Mouse (Mus musculus): Measurements from ENCODE around the gene Pde2a. TPM values are rescaled to one million over a fixed set of nuclear protein-coding genes. Genes with fewer than 3 reads are reported as not detected.

Gene Pde2a
- total and polyA plus RNA-seq, 3 experiments: 0.11 to 0.62 TPM; not detected in 1

DNA sequence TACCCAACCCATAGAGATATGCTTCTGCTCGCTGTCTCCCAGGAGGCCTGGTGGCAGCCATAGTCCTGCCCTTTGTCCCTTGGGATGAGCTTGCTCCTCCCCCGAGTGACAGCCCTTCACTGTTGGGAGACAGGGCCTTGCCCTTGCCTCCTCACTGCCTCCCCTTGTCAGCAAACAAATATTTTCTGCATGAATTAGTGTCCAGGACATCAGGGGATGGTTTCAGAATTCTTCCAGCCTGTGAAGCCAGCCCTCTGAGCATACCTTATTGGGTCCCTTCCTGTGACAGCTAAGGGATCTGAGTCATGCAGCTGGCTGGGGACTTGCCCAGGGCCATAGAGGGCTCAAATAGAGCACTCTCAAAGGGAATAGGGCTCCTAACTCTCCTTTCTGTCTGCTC is 87.7 kb downstream of the Pde2a start:
- TF ChIP-seq JUND (IDR thresholded peaks at IDR 0.05; ENCODE audit: low read depth, low read length) (no peak), ZNF384 (IDR thresholded peaks at IDR 0.05; ENCODE audit: low read depth, low read length) (no peak), MYC (IDR thresholded peaks at IDR 0.05; ENCODE audit: low read depth, low read length) (no peak), HCFC1 (IDR thresholded peaks at IDR 0.05; ENCODE audit: low read depth, low read length) (no peak), POLR2AphosphoS2 (IDR thresholded peaks at IDR 0.05; ENCODE audit: low read length) (no peak), SMC3 (IDR thresholded peaks at IDR 0.05; ENCODE audit: low read depth, low read length) (no peak), CTCF (IDR thresholded peaks at IDR 0.05 in 2 of 3, conservative IDR thresholded peaks at IDR 0.05 in 1 of 3; ENCODE audit: control insufficient read depth in 1 of 3, insufficient read depth in 1 of 3, low read depth in 2 of 3, low read length in 3 of 3, poor library complexity in 1 of 3, severe bottlenecking in 1 of 3) (no peak), TAL1 (IDR thresholded peaks at IDR 0.05; ENCODE audit: low read length) (no peak)
- Histone ChIP-seq H3K27ac (ENCODE audit: control insufficient read depth, low read depth, low read length) (no peak overlapping the region), H3K4me3 (ENCODE audit: control insufficient read depth in 1 of 2, insufficient read depth in 1 of 2, low read depth in 2 of 2, low read length in 2 of 2) (no peak overlapping the region), H3K36me3 (ENCODE audit: control insufficient read depth in 1 of 2, insufficient read depth in 2 of 2, low read length in 2 of 2) (no peaks in the 10 kb centered on the region), H3K27me3 (ENCODE audit: control insufficient read depth in 1 of 2, insufficient read depth in 2 of 2, low read length in 2 of 2) (no peaks in the 10 kb centered on the region; a peak in 1 of 4 replicates), H3K9me3 (replicated peaks; ENCODE audit: insufficient read depth, low read length) (no peaks in the 10 kb centered on the region), H3K4me1 (ENCODE audit: control insufficient read depth in 1 of 2, insufficient read depth in 2 of 2, low read length in 2 of 2) (peaks cover 0 to 6% of the 10 kb centered on the region in 2 experiments; a peak in 2 of 4 replicates), H3K79me2 (ENCODE audit: control insufficient read depth, insufficient read depth, low read length, poor library complexity) (no peaks in the 10 kb centered on the region), H3K9ac (ENCODE audit: control insufficient read depth, low read depth, low read length, poor library complexity, severe bottlenecking) (no peak overlapping the region)
- DNase-seq (ENCODE audit: low read depth, low spot score): no peak

DNA sequence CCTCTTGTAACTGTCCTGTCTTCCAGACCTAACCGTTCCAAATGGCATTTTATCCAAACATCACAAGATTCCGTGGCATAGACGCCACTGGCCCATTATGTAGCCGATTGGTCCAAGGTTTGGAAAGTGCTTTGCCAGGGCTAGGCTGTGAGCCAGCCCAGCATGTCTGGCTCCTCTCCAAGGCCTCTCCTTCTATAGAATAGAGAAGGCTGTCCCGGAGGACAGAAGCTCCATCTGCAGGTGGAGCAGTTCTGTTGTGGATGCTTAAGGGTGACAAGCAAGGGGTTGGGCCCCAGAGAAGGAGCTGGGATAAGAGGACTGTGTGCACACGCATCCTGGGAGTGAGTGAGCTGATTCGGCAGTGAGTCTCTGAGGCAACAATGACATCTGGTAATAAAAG is 92.2 kb downstream of the Pde2a start:
- no peak for DNase-seq (ENCODE audit: low read depth, low spot score)
- no peak overlapping the region for H3K4me3 ChIP-seq (ENCODE audit: control insufficient read depth in 1 of 2, insufficient read depth in 1 of 2, low read depth in 2 of 2, low read length in 2 of 2)
- no peaks in the 10 kb centered on the region for H3K4me1 ChIP-seq (ENCODE audit: control insufficient read depth in 1 of 2, insufficient read depth in 2 of 2, low read length in 2 of 2)
- peaks cover 0 to 1% of the 10 kb centered on the region in 2 experiments; a peak in 3 of 4 replicates for H3K27me3 ChIP-seq (ENCODE audit: control insufficient read depth in 1 of 2, insufficient read depth in 2 of 2, low read length in 2 of 2)
- H3K27ac ChIP-seq (ENCODE audit: control insufficient read depth, low read depth, low read length): no peak overlapping the region
- H3K9ac ChIP-seq (ENCODE audit: control insufficient read depth, low read depth, low read length, poor library complexity, severe bottlenecking): no peak overlapping the region
- no peaks in the 10 kb centered on the region for H3K36me3 ChIP-seq (ENCODE audit: control insufficient read depth in 1 of 2, insufficient read depth in 2 of 2, low read length in 2 of 2)
- no peaks in the 10 kb centered on the region for H3K79me2 ChIP-seq (ENCODE audit: control insufficient read depth, insufficient read depth, low read length, poor library complexity)
- H3K9me3 ChIP-seq (replicated peaks; ENCODE audit: insufficient read depth, low read length): no peaks in the 10 kb centered on the region
- TF ChIP-seq TAL1 (IDR thresholded peaks at IDR 0.05; ENCODE audit: low read length): no peak
- no peak for TF ChIP-seq ZKSCAN1 (IDR thresholded peaks at IDR 0.05; ENCODE audit: low read depth, low read length)
- no peak for TF ChIP-seq MAZ (IDR thresholded peaks at IDR 0.05; ENCODE audit: low read depth, low read length)
- TF ChIP-seq SMC3 (IDR thresholded peaks at IDR 0.05; ENCODE audit: low read depth, low read length): no peak
- TF ChIP-seq ZMIZ1 (IDR thresholded peaks at IDR 0.05; ENCODE audit: low read depth, low read length): no peak
- TF ChIP-seq NRF1 (IDR thresholded peaks at IDR 0.05; ENCODE audit: insufficient read depth, low read depth, low read length, poor library complexity, severe bottlenecking): no peak
- TF ChIP-seq UBTF (IDR thresholded peaks at IDR 0.05; ENCODE audit: borderline replicate concordance, insufficient read depth, low read depth, low read length): no peak
- no peak for TF ChIP-seq CHD1 (IDR thresholded peaks at IDR 0.05; ENCODE audit: low read depth, low read length)
- no peak for TF ChIP-seq EP300 (IDR thresholded peaks at IDR 0.05; ENCODE audit: low read depth in 1 of 2, low read length in 2 of 2)
- no peak for TF ChIP-seq HCFC1 (IDR thresholded peaks at IDR 0.05; ENCODE audit: low read depth, low read length)
- no peak for TF ChIP-seq TCF12 (IDR thresholded peaks at IDR 0.05; ENCODE audit: low read depth, low read length)
- TF ChIP-seq SIN3A (IDR thresholded peaks at IDR 0.05; ENCODE audit: low read length): no peak
- no peak for TF ChIP-seq JUND (IDR thresholded peaks at IDR 0.05; ENCODE audit: low read depth, low read length)
- TF ChIP-seq MAFK (IDR thresholded peaks at IDR 0.05; ENCODE audit: borderline replicate concordance, low read depth, low read length): no peak
- TF ChIP-seq MAX (IDR thresholded peaks at IDR 0.05; ENCODE audit: low read length): no peak
- no peak for TF ChIP-seq ZC3H11A (IDR thresholded peaks at IDR 0.05; ENCODE audit: low read depth, low read length)

Measured in MEL (cell line).